Mouse (Mus musculus) erythroblast, adult 5-6 weeks (primary cell): ENCODE measurements around the gene Fxn. TPM values are rescaled to one million over a fixed set of nuclear protein-coding genes. Genes with fewer than 3 reads are reported as not detected.
"Not testable (repeated sequence)": the region's sequence is repeated elsewhere in the genome, so short reads cannot be mapped to it uniquely, and the experiment has no call there.

Source experiments
- ATAC-seq: replicated peaks from 2 replicates; pipeline ENCODE4 v1.8.0; 2016; ENCODE audit warnings: moderate number of reproducible peaks, mild to moderate bottlenecking, moderate TSS enrichment, inconsistent platforms; ENCODE audit not compliant: poor library complexity, low FRiP score, severe bottlenecking
- total RNA-seq, 2 experiments: library from RNA; stranded (forward) in 1 of 2; stranded (reverse) in 1 of 2; fragments of 150-400 nt in 1 of 2; fragments of 200-764, 138-1000 nt in 1 of 2; gene quantifications; 2 replicates each; pipeline versions ENCODE4 v1.2.3 to v1.2.4; 2015 to 2017; ENCODE audit warnings: low replicate concordance in 2 of 2

Gene Fxn
- total RNA-seq, 2 experiments from 2014 or later: 3.0 to 19.2 TPM

GRCm38 (mm10) chr19:24253657-24254260 lies 26.6 kb downstream of the Fxn start:
- ATAC-seq: no peak

GRCm38 (mm10) chr19:24251869-24252268 lies 28.5 kb downstream of the Fxn start:
- no peak for ATAC-seq

- ATAC-seq: no peak
Observed at GRCm38 (mm10) chr19:24243340-24243739, 37.1 kb downstream of the Fxn start.

GRCm38 (mm10) chr19:24241799-24242546 lies 38.4 kb downstream of the Fxn start:
- ATAC-seq: no peak

GRCm38 (mm10) chr19:24241271-24241670 lies 39.1 kb downstream of the Fxn start:
- ATAC-seq: no peak

GRCm38 (mm10) chr19:24238011-24238410 lies 42.4 kb downstream of the Fxn start:
- ATAC-seq: no peak

GRCm38 (mm10) chr19:24232356-24232755 lies 48.0 kb downstream of the Fxn start:
- not testable (repeated sequence) for ATAC-seq

GRCm38 (mm10) chr19:24225305-24225696 lies 55.1 kb downstream of the Fxn start:
- no peak for ATAC-seq

- no peak for ATAC-seq
Observed at GRCm38 (mm10) chr19:24224500-24225304, 55.7 kb downstream of the Fxn start, which contains the start of gene Tjp2. Gene Tjp2, minus strand, starts transcription at chr19:24225030.

- ATAC-seq: no peak
Observed at GRCm38 (mm10) chr19:24223851-24224251, 56.6 kb downstream of the Fxn start.

- no peak for ATAC-seq
Observed at GRCm38 (mm10) chr19:24221455-24221854, 59.0 kb downstream of the Fxn start.

- ATAC-seq: no peak
Observed at GRCm38 (mm10) chr19:24220795-24221445, 59.5 kb downstream of the Fxn start.

- no peak for ATAC-seq
Observed at GRCm38 (mm10) chr19:24219011-24219410, 61.4 kb downstream of the Fxn start.

GRCm38 (mm10) chr19:24218291-24218690 lies 62.1 kb downstream of the Fxn start:
- no peak for ATAC-seq

GRCm38 (mm10) chr19:24217851-24218250 lies 62.6 kb downstream of the Fxn start:
- no peak for ATAC-seq

GRCm38 (mm10) chr19:24216771-24217170 lies 63.6 kb downstream of the Fxn start:
- no peak for ATAC-seq

GRCm38 (mm10) chr19:24214939-24215338 lies 65.5 kb downstream of the Fxn start:
- no peak for ATAC-seq

- no peak for ATAC-seq
Observed at GRCm38 (mm10) chr19:24213299-24213698, 67.1 kb downstream of the Fxn start.

GRCm38 (mm10) chr19:24212552-24213249 lies 67.7 kb downstream of the Fxn start:
- no peak for ATAC-seq
